Mouse (Mus musculus): Measurements from ENCODE around the gene Snap23. TPM values are rescaled to one million over a fixed set of nuclear protein-coding genes. Genes with fewer than 3 reads are reported as not detected.
"Not testable (repeated sequence)": the region's sequence is repeated elsewhere in the genome, so short reads cannot be mapped to it uniquely, and the experiment has no call there.

Gene Snap23
- total and polyA plus RNA-seq, 3 experiments: 12.1 to 65.4 (median 57.9) TPM

DNA sequence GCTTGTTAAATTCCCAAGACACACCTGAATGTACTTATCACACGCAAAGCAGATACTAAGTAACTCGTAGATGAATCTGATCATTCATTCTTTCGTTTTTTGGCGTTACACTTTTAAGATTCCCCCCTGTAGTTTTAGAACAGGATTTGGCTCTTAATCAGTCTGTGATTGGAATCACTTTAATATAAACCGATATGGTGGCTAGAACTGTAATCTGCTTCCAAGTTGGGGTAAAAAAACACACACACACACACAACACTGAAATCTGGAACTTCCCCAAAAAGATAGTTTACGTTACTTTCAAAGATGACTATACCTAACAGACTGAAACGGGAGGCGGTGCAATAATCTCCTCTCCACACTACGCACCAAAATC is 4.6 kb upstream of the Snap23 start:
- H3K36me3 ChIP-seq (ENCODE audit: control insufficient read depth, insufficient read depth, low read length): peaks cover 6% of the 10 kb centered on the region
- H3K79me2 ChIP-seq (replicated peaks; ENCODE audit: control insufficient read depth, insufficient read depth, low read length): peaks cover 7% of the 10 kb centered on the region
- no peak for DNase-seq
- TF ChIP-seq EP300 (IDR thresholded peaks at IDR 0.05; ENCODE audit: insufficient read depth, low read depth, low read length) (no peak), POLR2A (IDR thresholded peaks at IDR 0.05; ENCODE audit: insufficient read depth, low read depth, low read length) (no peak)
- peak overlapping the region; percentile 100 for H3K4me3 ChIP-seq
- H3K9ac ChIP-seq (ENCODE audit: low read depth, low read length): peak overlapping the region; percentile 85
- H3K4me1 ChIP-seq (ENCODE audit: control insufficient read depth, insufficient read depth, low read length): peaks cover 2% of the 10 kb centered on the region
- 14% methylated on average over 9 of the region's 9 CpGs for WGBS
- intact Hi-C loops (cut with DNase I): loop anchor here (2.0 kb wide), 1 partner anchor 46 kb away; the partner anchor contains the start of genes Haus2 and Lrrc57
- no peaks in the 10 kb centered on the region for H3K27me3 ChIP-seq (ENCODE audit: control insufficient read depth, insufficient read depth, low read length)
- peak overlapping the region; percentile 93 for H3K27ac ChIP-seq

DNA sequence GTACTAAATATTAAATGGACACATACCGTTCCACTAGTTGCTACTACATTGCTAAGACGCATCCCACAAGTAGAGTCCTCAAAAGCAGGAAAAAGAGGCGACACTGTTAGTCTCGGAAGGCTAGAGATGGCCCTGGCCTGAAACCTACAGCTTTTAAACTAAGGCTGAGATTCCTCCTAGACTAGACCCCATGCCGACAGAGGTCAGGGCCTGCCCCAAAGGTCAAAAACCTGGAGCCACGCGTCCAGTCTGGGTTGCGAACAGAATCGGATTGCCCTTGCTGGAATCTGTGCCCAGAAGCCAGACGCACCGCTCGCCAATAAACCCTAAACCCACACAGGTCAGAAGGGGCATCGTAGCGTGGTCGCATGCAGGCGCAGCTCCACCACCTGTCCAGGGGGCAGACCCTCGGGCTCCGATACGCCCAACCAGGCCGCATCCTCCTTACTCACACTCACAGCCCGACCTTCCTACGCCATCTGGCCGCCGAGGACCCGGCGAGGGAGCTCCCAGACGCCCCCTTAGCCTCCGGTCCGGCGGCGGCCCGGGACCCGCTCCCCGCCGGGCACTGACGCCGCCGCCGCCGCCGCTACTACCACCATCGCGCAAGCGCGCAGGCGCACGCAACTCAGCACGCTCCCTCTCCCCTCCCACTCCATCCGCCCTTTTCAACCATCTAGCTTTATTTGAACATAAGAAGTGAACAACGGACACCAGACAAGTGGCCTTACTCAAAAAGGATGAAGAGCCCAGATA is 4.1 kb upstream of the Snap23 start, which contains the start of gene Zfp106:
TSS of gene Zfp106 (minus strand) at position 609 of the 756 bp plus-strand sequence.
- Histone ChIP-seq H3K27me3 (ENCODE audit: control insufficient read depth, insufficient read depth, low read length) (no peaks in the 10 kb centered on the region), H3K27ac (peak within 1 kb of the TSS; percentile 93), H3K4me3 (peak within 1 kb of the TSS; percentile 100), H3K4me1 (ENCODE audit: control insufficient read depth, insufficient read depth, low read length) (peaks cover 2% of the 10 kb centered on the region), H3K36me3 (ENCODE audit: control insufficient read depth, insufficient read depth, low read length) (peaks cover 6% of the 10 kb centered on the region), H3K9ac (ENCODE audit: low read depth, low read length) (peak within 1 kb of the TSS; percentile 85), H3K79me2 (replicated peaks; ENCODE audit: control insufficient read depth, insufficient read depth, low read length) (peaks cover 7% of the 10 kb centered on the region)
- WGBS: under 1% methylated on average over 50 of the region's 50 CpGs
- intact Hi-C loops (cut with DNase I): loop anchor here (2.0 kb wide), 1 partner anchor 45 kb away; the partner anchor contains the start of genes Haus2 and Lrrc57
- DNase-seq: peak; percentile 90 to 91
- TF ChIP-seq POLR2A (IDR thresholded peaks at IDR 0.05; ENCODE audit: insufficient read depth, low read depth, low read length) (peak; percentile 70; the same call in 1 of the 2 replicates), CTCF (IDR thresholded peaks at IDR 0.05) (no peak), EP300 (IDR thresholded peaks at IDR 0.05; ENCODE audit: insufficient read depth, low read depth, low read length) (peak; percentile 80)

DNA sequence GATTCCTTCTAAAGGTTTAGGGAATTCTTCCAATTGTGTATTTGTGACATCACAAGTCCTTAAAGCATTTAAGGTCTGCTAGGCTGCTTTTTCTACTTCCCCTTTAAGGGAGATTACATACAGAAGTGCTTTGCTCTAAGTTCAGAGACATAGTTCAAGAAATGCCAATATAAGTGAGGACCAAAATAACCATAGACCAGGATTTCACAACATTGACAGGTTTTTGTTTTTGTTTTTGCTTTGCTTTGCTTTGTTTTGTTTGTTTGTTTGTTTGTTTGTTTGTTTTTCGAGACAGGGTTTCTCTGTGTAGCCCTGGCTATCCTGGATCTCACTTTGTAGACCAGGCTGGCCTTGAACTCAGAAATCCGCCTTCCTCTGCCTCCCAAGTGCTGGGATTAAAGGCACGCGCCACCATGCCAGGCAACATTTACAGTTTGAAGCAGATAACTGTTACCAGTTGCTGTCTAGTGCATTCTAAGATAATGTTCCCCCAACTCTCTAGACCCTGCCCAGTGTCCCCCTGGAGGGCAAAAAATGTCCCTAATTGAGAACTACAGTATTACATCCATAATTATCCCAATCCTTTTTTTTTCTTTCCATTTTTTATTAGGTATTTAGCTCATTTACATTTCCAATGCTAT is 2.8 kb upstream of the Snap23 start:
- DNase-seq; H3K27ac ChIP-seq; H3K27me3 ChIP-seq (ENCODE audit: control insufficient read depth, insufficient read depth, low read length); H3K79me2 ChIP-seq (replicated peaks; ENCODE audit: control insufficient read depth, insufficient read depth, low read length); H3K4me1 ChIP-seq (ENCODE audit: control insufficient read depth, insufficient read depth, low read length); H3K4me3 ChIP-seq; H3K9ac ChIP-seq (ENCODE audit: low read depth, low read length): not testable (repeated sequence)
- WGBS: 87% methylated on average over 4 of the region's 4 CpGs
- intact Hi-C loops (cut with DNase I): loop anchor here (5.0 kb wide), 2 partner anchors 32 to 63 kb away; partner anchors contain the start of gene Stard9
- peaks cover 10% of the 10 kb centered on the region for H3K36me3 ChIP-seq (ENCODE audit: control insufficient read depth, insufficient read depth, low read length)

DNA sequence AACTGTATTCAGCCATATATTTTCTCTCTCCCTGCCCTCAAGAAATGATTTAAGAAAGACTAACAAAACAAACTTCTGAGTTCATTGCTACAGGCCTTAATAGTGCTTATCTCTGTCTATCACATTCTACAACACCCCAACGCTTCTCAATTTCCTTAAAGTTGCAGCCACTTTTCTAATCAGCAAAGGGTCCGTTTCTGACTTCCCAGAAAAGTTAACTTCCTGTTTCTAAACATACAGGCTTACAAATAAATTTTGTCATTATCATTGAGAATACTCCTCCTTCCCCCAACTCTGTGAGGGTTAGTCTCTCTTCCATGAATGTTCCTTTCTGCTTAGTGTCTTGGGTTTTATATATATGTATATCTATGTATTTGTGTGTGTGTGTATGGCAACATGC is 2.1 kb upstream of the Snap23 start:
- 54% methylated on average over 2 of the region's 2 CpGs for WGBS
- intact Hi-C loops (cut with DNase I): loop anchor here (5.0 kb wide), 2 partner anchors 33 to 62 kb away; partner anchors contain the start of gene Stard9
- Histone ChIP-seq H3K27me3 (ENCODE audit: control insufficient read depth, insufficient read depth, low read length) (no peaks in the 10 kb centered on the region), H3K4me3 (no peak overlapping the region), H3K79me2 (replicated peaks; ENCODE audit: control insufficient read depth, insufficient read depth, low read length) (peaks cover 4% of the 10 kb centered on the region), H3K9ac (ENCODE audit: low read depth, low read length) (no peak overlapping the region), H3K27ac (no peak overlapping the region), H3K36me3 (ENCODE audit: control insufficient read depth, insufficient read depth, low read length) (peaks cover 10% of the 10 kb centered on the region), H3K4me1 (ENCODE audit: control insufficient read depth, insufficient read depth, low read length) (peaks cover 5% of the 10 kb centered on the region)
- DNase-seq: no peak
- TF ChIP-seq POLR2A (IDR thresholded peaks at IDR 0.05; ENCODE audit: insufficient read depth, low read depth, low read length): no peak
- TF ChIP-seq EP300 (IDR thresholded peaks at IDR 0.05; ENCODE audit: insufficient read depth, low read depth, low read length): no peak
- TF ChIP-seq CTCF (IDR thresholded peaks at IDR 0.05): no peak

DNA sequence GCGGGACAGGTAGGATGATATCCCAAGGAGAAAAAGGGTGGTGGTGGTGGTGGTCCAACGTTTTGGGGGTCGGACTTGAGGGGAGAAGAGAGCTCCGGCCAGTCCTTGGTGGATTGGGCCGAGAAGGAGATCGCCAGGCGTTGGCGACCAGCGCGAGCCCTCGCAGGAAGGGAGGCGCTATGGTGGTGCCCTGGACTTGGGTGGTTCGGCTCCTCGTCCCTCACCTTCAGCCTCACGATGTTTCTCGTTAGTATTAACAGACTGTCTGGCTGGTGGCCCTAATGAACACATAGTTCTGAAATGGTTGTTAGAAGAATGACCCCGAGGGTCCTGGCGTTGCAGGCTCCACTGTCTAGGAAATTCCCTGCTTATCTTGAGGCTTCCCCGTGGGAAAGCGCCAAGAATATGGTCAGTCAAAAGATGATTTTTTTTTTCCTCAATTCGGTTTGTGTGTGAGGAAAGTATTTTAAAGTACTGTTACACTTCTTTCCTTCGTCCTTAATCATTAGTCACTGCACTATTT is 388 bp downstream of the Snap23 start:
- peak overlapping the region; percentile 96 for H3K27ac ChIP-seq
- peaks cover 7% of the 10 kb centered on the region for H3K79me2 ChIP-seq (replicated peaks; ENCODE audit: control insufficient read depth, insufficient read depth, low read length)
- no peaks in the 10 kb centered on the region for H3K27me3 ChIP-seq (ENCODE audit: control insufficient read depth, insufficient read depth, low read length)
- no peak for DNase-seq
- WGBS: under 1% methylated on average over 22 of the region's 22 CpGs
- no peak for TF ChIP-seq POLR2A (IDR thresholded peaks at IDR 0.05; ENCODE audit: insufficient read depth, low read depth, low read length)
- TF ChIP-seq EP300 (IDR thresholded peaks at IDR 0.05; ENCODE audit: insufficient read depth, low read depth, low read length): 0 out of 2 replicates have a peak, but pooled peaks have one; percentile 4
- no peak for TF ChIP-seq CTCF (IDR thresholded peaks at IDR 0.05)
- peak overlapping the region; percentile 59 for H3K4me3 ChIP-seq
- intact Hi-C loops (cut with DNase I): loop anchor here (5.0 kb wide), 2 partner anchors 36 to 59 kb away; partner anchors contain the start of gene Stard9
- H3K36me3 ChIP-seq (ENCODE audit: control insufficient read depth, insufficient read depth, low read length): peaks cover 12% of the 10 kb centered on the region
- peaks cover 5% of the 10 kb centered on the region for H3K4me1 ChIP-seq (ENCODE audit: control insufficient read depth, insufficient read depth, low read length)
- H3K9ac ChIP-seq (ENCODE audit: low read depth, low read length): peak overlapping the region; percentile 83

All from heart, adult 2 months (tissue).